Mouse (Mus musculus) mesoderm, embryonic 11.5 days (tissue): Measurements from ENCODE around the gene Phldb2.
A peak's percentile ranks its signal among the peaks of the same experiment; 100 is the strongest.

Experiments used
- DNase-seq: peaks from one replicate; pipeline ENCODE4 v3.0.0-alpha.2; 2012; ENCODE audit warnings: low read depth, low spot score

Phldb2 gene

DNA sequence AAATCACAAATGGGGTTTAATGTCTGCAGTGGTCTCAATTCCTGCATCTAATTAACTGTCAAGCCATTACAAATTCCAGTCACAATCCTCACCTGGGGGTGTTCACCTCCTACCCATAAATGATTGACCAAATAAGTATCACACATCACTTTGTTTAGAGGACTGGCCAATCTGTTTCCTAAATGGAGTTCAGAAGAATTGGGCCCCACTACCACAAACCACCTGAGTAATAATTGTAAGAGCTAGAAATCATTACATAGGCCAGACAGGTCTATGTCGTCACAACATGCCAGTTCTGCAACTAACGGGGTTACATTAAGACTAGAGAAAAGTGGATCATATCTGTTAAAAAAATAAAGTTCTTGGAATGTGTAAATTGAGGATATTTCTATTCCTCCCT is 1.4 kb downstream of the Phldb2 start:
- no peak for DNase-seq

DNA sequence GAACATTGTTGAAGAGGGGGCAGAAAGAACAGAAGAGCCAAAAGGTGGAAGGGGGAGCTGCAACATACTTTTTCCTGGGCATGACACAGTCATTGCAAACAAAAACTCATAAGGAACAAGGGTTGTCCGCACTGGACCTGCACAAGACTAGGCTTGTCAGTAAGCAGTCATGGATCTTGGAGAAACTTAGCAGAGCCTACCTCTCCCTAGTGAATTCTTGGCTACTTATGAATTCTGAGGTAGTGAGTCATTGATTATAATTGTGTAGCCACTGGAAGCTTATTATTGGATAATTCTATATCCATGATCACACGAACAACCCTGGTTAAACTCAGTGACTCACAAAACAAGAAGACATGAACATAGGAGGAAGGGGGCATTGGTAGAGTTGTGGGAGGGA is 7.1 kb downstream of the Phldb2 start:
- DNase-seq: no peak

DNA sequence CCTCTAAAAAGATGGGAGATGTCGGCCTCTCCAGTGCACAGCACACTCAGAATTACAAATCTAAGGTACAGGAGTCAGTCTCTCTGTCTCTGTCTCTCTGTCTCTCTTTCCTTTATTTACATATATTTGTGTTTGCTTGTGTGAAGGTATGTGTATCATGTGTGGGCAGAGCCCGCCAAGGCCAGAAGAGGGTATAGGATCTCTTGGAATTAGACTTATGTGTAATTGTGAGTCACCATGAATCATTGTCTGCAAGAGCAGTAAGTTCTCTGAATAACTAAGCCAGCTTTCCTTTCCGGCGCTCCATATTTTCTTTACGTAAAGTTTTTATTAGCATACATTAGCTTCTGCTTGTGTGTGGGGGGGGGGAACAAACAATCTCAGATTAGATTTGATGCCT is 7.7 kb downstream of the Phldb2 start:
- DNase-seq: no peak

DNA sequence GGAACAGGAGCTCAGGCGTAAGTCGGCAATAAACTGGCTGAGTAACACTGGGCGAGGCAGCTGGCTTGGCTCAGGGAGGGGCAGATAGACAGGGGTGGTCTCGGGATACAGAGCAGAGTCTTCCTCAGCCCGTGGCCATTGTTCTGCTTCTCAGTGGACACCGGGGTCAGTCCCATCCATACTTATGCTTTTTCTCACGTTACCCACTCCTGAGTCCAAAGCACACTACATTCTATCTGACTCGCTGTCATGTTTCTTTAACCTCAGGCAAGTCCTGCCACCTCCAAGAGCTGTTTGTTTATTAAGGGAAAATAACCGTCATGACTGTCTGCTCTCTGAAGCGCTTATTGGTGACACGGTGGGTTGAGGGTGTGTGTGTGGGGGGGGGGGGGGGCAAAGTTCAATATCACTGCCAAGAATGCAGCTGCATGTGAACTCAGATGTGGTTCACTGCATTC is 8.2 kb downstream of the Phldb2 start:
- DNase-seq: no peak

DNA sequence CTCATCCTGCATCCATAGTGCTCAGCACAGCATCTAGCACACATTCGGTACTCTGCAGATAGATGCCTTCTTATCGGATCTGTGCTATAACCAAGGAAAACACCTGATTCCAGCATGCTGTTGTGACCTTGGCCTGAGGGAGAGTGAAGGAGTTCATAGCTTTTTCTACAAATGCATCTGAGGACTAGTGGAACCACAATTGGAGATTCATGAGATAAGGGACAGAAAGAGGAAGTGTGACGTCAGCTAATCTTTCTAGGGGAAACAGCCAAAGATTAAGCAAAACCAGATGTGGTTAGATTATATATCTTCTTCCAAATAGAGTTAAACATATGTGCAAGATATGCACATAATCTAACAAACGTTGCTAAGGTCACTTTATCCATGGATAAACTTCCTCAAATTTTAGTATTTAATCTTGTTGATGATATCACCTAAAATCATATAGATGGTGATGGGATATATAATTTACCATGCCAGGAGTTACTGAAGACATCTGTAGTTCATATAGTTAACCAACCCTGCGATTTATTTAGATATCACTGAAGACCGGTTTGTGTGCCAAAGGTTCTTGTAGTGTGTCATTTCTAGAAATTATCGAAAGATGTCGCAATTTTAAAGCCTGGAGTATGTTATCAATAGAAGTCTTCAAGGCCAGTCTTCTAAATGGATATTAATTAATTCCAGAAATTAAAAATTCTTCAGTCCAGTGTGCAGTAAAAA is 11.1 kb downstream of the Phldb2 start:
- no peak for DNase-seq

DNA sequence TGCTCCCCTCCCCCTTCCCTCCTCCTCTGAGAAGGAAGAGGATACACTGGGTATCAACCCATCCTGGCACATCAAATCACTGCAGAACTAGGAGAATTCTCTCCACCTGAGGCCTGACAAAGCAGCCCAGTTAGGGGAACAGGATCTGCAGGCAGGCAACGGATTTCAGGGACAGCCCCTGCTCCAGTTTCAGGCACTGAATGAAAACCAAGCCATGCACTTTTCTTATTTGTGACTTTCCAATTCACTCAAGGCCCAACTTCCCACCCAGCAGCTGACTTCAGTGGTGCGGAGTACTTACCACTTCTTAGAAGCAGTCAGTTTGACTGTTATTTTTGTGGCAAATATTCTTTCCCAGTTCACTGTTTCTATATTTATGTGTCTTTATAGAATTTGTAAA is 12.7 kb downstream of the Phldb2 start:
- DNase-seq: no peak

DNA sequence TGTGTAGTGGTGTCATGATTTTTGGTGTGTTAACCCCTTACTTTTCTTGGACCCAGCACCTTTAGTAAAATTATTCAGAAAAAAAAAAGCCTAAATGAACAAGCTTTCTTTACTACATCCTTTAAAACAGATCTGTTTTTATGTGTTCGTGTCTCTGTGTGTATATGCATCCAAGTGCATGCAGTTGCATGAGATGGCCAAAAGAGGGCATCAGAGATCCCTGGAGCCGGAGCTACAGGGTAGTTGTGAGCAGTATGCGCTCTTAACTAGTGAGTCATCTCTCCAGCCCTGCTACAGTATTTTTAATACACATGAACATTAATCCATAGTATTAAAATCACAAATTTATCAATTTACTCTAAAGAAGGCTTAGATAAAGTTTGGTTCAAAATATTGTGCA is 14.0 kb downstream of the Phldb2 start:
- no peak for DNase-seq

DNA sequence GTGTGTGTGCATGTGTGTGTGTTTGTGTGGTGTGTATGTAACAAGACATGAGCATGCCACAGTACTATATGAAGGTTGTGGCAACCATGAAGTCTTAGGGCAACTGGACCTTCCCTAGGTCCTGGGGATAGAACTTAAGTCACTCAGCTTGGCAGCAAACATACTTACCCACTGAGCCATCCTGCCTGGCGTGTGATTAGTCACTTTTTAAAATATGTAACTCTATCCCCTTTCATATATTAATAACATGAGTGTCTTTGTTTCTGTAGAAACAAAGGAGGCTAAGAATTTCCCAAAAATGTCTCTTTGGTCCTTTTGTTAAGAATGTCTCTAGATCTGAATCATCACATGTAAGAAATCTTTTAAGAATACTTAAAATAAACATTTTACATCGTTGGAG is 16.0 kb downstream of the Phldb2 start:
- no peak for DNase-seq

DNA sequence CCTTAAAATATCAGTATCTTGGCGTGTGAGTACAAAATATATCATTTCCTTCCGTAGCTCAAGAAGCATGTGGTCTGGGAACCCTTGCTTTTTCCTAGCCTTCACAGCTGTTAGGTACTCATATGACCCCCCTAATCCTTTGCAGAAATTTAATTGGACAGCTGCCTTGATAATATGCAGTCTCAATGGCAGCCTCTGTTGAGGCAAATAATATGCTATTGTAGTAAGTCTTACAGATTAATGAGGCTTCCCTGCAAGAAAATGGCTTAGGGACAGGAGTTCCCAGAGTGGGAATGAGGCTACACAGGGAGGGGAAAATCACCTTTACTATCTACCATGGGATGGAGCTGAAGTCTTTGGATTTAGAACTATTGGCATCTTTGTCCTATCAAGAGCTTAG is 16.9 kb downstream of the Phldb2 start:
- DNase-seq: no peak

DNA sequence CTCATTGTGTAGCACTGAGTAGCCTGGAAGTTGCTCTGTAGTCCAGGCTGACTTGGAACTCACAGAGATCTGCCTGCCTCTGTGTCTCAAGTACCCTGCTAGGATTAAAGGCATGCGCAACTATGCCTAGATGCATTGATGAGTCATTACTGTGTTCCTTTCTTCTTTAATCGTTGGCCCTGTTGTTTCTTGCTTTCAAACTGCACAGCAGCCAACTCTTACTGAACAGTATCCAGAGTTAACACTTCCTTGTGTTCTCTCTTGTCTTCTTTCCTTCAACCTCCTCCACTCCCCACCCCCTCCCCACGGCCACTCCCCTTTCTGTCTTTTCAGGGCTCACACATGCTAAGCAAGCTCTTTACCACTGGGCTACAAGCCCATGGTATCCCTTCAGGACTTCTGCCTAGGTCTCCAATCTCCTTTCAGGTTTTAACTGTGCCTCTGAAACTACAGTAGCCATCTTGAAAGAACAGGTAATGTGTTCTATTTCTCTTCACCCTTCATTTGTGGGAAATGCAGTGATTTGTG is 17.4 kb downstream of the Phldb2 start:
- DNase-seq: no peak

DNA sequence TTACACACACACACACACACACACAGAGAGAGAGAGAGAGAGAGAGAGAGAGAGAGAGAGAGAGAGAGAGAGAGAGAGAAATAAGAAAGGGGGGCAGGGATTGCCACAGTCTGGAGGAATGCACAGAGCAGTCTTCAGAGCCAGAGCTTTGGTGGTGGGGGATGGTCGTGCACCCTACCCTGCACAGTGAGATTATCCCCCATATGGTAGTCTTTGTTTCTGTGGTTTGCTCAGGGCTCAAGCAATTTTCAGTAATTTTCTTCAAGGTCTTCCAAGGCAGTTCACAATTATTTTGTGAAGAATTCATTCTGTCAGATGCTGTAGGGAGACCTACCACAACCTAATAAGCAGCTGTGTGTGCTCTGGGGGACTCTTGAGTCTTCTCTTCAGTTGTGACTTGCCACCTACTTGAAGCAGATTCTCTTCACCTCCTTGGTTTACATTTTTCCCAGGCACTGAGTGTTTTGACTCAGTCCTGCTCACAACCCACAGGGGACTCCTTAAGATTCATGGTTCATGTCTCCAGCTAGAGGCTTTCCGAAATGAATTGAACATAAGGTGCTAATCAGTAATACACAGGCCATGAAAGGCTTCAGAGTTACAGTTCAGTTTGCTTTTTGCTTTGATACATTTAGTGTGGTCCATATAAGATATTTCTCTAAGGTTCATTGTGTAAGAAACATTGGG is 18.5 kb downstream of the Phldb2 start:
- DNase-seq: peak; percentile 51

DNA sequence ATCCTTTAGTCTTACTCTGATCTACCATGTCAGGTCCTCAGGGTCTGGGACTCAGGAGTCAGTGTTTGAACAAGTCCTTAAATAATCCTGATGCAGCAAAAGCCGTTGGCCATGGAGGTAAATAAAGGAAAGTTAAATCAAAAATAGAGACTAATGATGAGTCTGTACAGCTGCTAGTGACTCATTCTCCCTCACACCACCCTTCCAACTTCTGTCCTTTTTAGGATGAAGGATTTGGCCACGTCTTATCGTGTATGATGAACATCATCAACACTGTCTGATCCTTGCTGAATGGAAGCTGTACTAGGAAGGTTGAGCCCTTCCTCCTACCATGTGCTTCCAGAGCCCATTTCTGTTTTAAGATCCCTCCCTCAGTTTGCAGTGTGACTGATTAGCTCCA is 23.1 kb downstream of the Phldb2 start:
- no peak for DNase-seq

DNA sequence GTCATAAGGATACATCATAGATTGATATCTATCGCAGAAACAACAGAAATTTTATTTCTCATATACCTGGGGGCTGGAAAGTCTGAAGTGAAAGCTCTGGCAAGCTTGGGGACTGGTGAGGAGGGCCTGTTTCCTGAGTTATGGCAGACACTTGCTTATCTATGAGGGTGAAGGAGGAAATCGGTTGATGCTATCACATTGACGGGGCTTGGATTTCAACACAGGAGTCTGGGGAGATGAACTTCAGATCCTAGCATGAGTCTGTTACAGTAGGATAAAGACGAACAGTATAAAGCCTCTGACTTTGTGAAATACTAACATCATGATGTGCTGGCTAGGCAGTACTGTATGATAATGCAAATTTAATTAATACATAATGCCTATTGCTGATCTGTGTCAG is 25.3 kb downstream of the Phldb2 start:
- DNase-seq: no peak

DNA sequence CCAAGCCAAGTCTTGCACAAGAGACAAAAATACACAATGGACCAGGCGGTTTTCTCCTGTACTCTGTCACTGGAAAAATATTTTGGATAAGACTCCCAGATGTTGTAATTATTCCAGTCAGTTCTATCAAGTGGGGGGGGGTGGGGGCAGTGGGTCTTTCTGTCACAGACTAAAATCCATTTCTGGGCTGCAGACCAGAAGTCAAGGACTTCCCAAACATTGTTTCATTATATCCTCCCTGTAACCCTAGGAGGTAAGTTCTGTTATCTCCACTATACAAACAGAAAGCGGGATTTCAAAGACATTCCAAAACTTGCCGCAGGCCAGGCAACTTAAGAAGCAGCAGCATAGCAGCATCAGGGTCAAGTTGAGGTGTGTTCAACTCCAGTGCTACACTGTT is 25.8 kb downstream of the Phldb2 start:
- peak; percentile 37 for DNase-seq

DNA sequence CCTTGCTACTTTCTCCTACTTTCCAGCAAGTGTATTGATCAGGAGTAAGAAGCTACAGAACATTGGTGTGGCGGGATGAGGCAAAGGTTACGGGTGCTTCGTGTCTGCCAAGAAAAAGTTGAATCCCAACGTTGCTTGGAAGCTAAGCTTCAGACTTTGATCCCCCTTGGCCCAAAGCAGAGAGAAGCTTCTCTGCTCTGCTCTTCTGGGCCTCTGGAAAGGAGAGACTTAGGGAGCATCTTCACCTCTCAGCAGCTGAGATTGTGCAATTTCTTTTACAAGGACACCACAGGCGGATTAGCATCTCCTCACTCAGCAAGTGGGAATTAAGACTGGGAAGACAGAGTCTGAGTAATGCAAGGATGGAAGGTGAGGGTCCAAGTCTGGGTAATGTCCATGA is 26.5 kb downstream of the Phldb2 start:
- no peak for DNase-seq

DNA sequence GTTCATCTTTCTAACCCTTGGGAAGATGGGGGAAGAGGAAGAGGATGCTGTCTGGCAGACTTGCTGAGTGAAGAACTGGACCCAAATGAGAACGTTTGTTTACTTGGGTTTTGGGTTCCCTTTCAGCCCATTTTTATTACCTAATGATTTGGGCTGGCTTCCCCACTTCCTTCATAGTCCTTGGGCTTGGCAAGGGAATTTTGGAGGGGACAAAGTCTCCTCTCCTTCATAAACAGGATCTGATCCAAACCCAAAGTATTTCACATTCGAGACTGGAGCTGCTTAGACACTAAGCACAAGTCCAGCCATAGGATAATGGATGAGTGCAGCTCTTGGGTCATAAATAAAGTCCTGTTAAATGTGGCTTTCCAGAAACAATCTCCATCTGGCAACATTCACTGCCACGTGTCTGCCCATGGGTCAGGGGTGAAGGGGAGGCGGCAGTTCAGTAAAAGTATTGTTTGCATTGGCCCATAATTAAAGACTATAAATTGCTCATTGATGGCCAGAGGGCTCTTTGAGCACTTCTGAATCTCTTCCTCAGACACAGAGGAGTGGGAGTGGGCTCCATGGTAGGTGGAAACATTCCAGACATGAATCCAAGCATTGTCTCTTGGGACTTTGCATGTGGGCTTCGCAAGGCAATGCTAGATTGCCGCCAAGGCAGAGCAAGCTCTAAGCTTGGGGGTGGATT is 29.5 kb downstream of the Phldb2 start:
- peak; percentile 78 for DNase-seq

DNA sequence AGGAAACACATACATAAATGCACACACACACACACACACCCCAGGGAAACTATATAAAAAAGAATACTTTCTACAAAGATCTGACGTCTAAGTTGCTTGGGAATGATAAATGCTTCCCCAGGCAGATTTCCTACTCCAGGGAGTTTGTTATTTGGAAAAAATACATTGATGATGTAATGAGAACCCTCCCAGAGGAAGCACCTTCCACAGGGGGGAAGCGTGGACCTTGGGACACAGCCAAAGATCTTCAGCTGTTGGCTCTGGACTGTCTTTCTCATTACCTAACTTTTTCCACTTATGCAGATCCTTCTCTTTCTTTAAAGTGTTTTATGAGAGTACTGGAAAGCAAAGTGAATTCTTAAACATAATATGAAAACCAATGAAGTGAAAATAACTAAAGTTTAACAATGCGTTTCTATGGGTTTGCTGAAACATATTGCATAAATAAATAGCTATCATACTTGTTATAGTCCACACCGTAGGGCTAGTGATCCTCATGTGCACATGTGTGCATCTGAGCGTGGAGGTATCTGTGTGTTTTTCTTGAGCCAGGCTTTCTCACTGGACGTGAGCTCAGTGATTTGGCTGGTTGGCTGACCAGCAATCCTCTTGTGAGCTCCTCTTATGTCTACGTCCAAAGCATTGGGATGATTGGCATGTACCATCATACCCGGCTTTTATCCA is 30.7 kb downstream of the Phldb2 start:
- DNase-seq: no peak

DNA sequence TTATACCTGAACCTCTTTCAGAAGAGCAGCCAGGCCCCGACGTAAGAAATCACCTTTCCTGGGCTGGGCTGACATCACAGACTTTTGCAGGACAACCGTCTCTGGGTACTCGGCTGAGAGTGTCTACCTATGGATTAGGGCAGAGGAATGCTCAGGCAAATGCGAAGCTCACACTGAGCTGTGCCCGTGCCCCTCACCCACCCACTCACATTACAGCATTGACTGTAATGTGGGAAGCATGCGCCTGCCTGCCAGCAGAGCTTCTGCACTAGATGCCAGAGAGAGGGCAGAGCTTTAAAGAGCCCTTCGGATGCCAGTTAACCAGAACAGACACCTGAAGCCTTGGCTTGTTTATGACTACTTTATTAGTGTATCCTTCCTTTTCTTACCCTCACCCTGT is 33.8 kb downstream of the Phldb2 start:
- DNase-seq: no peak

DNA sequence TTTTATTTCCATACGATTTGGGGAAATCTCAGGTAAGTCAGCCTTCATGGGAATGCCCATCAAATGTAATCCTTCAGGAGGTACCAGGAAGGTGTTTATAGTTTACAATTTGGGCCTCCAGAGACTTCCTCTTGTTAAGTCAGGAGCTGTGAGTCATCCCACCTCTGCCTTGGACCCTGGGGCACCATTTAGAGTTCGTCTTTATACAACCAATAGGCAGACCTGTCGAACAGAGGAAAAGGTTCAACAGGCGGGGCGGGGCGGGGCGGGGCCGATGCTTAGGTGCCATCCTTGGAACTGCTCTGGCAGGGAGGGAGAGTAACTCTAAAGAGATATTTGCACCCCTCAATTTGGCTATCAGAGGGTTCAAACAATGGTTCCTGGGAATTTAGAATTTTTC is 49.8 kb downstream of the Phldb2 start:
- DNase-seq: no peak

DNA sequence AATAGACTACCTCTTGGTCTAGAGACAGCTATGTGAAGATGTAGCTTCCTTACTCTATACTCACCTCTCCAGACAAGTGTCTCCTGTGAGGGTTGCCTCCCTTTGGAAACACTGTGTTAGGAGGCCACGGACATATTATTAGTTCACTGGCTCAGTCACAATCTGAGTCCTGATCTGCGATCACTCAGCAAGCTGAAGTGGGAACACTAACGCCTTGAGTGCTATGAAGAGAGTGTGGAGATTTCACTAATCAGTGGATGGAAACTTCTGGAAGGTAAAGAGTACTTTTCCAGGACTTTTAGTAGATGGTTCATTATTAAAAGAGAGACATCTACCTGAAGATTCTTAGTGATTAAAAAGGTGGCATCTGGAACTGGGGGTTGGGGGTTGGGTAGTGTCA is 54.9 kb downstream of the Phldb2 start:
- no peak for DNase-seq

DNA sequence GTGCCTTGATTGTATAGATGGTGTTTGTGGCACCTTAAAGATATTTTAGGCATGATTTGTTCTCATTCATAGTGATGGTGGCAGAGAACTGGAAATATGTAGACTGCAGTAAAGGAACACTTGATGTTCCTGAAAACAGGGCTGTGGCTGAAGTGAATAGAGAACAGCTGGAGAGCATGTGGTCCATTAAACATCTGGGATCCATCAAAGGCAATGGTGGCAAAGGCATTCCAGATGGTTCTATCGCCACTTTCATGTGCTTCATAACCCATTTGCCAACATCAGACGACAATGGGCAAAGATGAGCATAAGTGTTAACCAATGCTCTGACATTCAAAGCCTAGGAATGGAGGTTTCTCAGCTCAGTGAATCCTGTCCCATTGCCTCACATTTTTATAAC is 56.8 kb downstream of the Phldb2 start:
- peak; percentile 40 for DNase-seq

DNA sequence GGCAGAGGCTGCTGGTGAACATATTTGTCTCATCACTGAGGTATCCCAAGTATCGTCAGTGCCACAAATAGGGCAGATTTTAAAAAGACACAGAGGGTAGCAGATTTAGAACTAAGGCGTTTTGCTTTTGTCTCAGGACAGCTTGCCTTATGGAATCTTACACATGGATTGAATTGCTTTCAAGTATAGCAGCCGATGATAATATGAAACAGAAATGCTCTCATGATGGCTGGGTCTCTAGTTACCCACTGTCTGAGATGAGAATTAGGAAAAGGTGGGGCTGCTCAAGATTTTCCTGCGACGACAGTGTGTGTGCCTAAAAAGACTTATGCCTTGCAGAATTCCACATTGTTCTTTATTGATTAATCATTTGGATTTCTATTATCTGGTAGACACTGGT is 58.4 kb downstream of the Phldb2 start:
- DNase-seq: no peak
